18 mouse cellular contexts compared by ENCODE assay signal in genomic region chr14:105084106-105084505, GRCm38 (mm10).
"Had no signal": no experiment of that assay in that cellular context is flagged by ENCODE, and none has a peak within 500 bp of the region (broad histone marks: within the 10 kb centered on the region; RNA-seq: fewer than 3 reads in every experiment).

No protein-coding gene starts in this region.

- H3K27ac ChIP-seq: liver, embryonic 14.5 days; midbrain, embryonic 12.5 days; neural tube, embryonic 13.5 days; neural tube, embryonic 15.5 days; stomach, embryonic 15.5 days; stomach, postnatal 0 days had no signal

- H3K9ac ChIP-seq: liver, embryonic 14.5 days; lung, embryonic 14.5 days; midbrain, embryonic 12.5 days; neural tube, embryonic 13.5 days; neural tube, embryonic 15.5 days; stomach, embryonic 15.5 days had no signal

- DNase-seq: lung, adult 18-20 months; lung, embryonic 14.5 days; lung, postnatal 10 days; lung, postnatal 4 days; midbrain, embryonic 14.5 days; right cerebral cortex, adult 18-20 months; right cerebral cortex, postnatal 25 days; right cerebral cortex, postnatal 4 days; thymus, adult 2 months; thymus, postnatal 25 days; thymus, postnatal 4 days had no signal

- H3K4me2 ChIP-seq: lung, embryonic 14.5 days; midbrain, embryonic 12.5 days; neural tube, embryonic 13.5 days; neural tube, embryonic 15.5 days; stomach, embryonic 15.5 days had no signal

- H3K36me3 ChIP-seq: midbrain, embryonic 12.5 days; neural tube, embryonic 13.5 days; neural tube, embryonic 15.5 days; stomach, embryonic 15.5 days had no signal

- H3K9me3 ChIP-seq: midbrain, embryonic 12.5 days; neural tube, embryonic 13.5 days; neural tube, embryonic 15.5 days; stomach, embryonic 15.5 days had no signal

- H3K27me3 ChIP-seq: midbrain, embryonic 12.5 days; neural tube, embryonic 13.5 days; neural tube, embryonic 15.5 days; stomach, embryonic 15.5 days had no signal

- H3K4me3 ChIP-seq: midbrain, embryonic 12.5 days; myocyte; neural tube, embryonic 13.5 days; neural tube, embryonic 15.5 days; stomach, embryonic 15.5 days had no signal

- H3K4me1 ChIP-seq: neural tube, embryonic 15.5 days; stomach, embryonic 15.5 days had no signal
